Mouse (Mus musculus) left cerebral cortex, adult 2 months (tissue): Measurements from ENCODE around the gene Clint1. TPM values are rescaled to one million over a fixed set of nuclear protein-coding genes. Genes with fewer than 3 reads are reported as not detected.

Experiments used
- DNase-seq, 2 experiments: peaks; one replicate each; pipeline ENCODE4 v3.0.0; 2021 to 2022; ENCODE audit warnings: low spot score in 2 of 2, mixed read lengths in 1 of 2; ENCODE audit errors: extremely low spot score in 1 of 2
- H3K27ac ChIP-seq: fragments of 200-600 bp; 2 replicates; pipeline ENCODE4 v1.8.1; 2022
- H3K4me3 ChIP-seq: fragments of 200-600 bp; 2 replicates; pipeline ENCODE4 v1.8.1; 2022
- CTCF ChIP-seq: fragments of 200-600 bp; IDR thresholded peaks from 2 replicates; pipeline ENCODE4 v1.8.1; 2022; ENCODE audit warnings: antibody characterized with exemption, mild to moderate bottlenecking, moderate library complexity
- intact Hi-C: fragments of 180-260 bp; cut with DNase I; formaldehyde crosslinking; loops from one replicate; pipeline ENCODE4 v1.15.1; 2025
- microRNA-seq, 2 experiments: library from miRNA; unstranded; fragments of <30 nt; microRNA quantifications; one replicate each; pipeline ENCODE4 v1.2.0; 2021
- total RNA-seq, 2 experiments: library from RNA; stranded (reverse); gene quantifications; 2 replicates each; pipeline ENCODE4 v1.2.3; 2021

Clint1 gene
- total RNA-seq, 2 experiments from 2014 or later = 52.5 to 53.4 TPM

- Histone ChIP-seq H3K4me3 (peak overlapping the region; percentile 92), H3K27ac (peak overlapping the region; percentile 76)
- TF ChIP-seq CTCF = no peak
- peak in 1 of 2 experiments; percentile 22 for DNase-seq
- intact Hi-C loops = loop anchor here (1.0 to 2.0 kb wide), 3 partner anchors 44 to 271 kb away; no protein-coding TSS in a partner anchor
Measured at GRCm38 (mm10) chr11:45943891-45944642, 92.2 kb downstream of the Clint1 start.

GRCm38 (mm10) chr11:45944643-45945156 is 92.8 kb downstream of the Clint1 start, which contains the start of gene Lsm11:
Gene Lsm11 (minus strand): TSS chr11:45944935.
- no peak; the same call in none of the 2 replicates for TF ChIP-seq CTCF
- Histone ChIP-seq H3K27ac (peak within 1 kb of the TSS; percentile 76), H3K4me3 (peak within 1 kb of the TSS; percentile 92)
- intact Hi-C loops = loop anchor here (1.0 to 5.0 kb wide), 4 partner anchors 44 to 271 kb away; partner anchors contain the start of gene Adam19
- peak; percentile 96 to 100 for DNase-seq

- TF ChIP-seq CTCF = no peak
- no peak for DNase-seq
- intact Hi-C loops = loop anchor here (2.0 to 5.0 kb wide), 2 partner anchors 111 to 188 kb away; partner anchors contain the start of gene Adam19
- Histone ChIP-seq H3K4me3 (no peak overlapping the region), H3K27ac (peak overlapping the region; percentile 11; the same call in 1 of the 2 replicates)
Measured at GRCm38 (mm10) chr11:45946796-45947195, 94.9 kb downstream of the Clint1 start.

GRCm38 (mm10) chr11:45947491-45947890 is 95.6 kb downstream of the Clint1 start:
- Histone ChIP-seq H3K27ac (no peak overlapping the region; the same call in 1 of the 2 replicates), H3K4me3 (no peak overlapping the region)
- TF ChIP-seq CTCF = no peak
- intact Hi-C loops = loop anchor here (2.0 to 5.0 kb wide), 2 partner anchors 110 to 187 kb away; partner anchors contain the start of gene Adam19
- DNase-seq = peak in 1 of 2 experiments; percentile 36

GRCm38 (mm10) chr11:45955127-45955627 is 103.3 kb downstream of the Clint1 start, which contains the start of gene Thg1l:
Gene Thg1l (minus strand): TSS chr11:45955494.
- Histone ChIP-seq H3K27ac (peak within 1 kb of the TSS; percentile 90), H3K4me3 (peak within 1 kb of the TSS; percentile 87)
- intact Hi-C loops = no loop called here
- TF ChIP-seq CTCF = no peak
- peak; percentile 85 to 88 for DNase-seq

GRCm38 (mm10) chr11:45959598-45959997 is 107.7 kb downstream of the Clint1 start:
- no peak for DNase-seq
- peak; percentile 31 for TF ChIP-seq CTCF
- no peak overlapping the region for H3K4me3 ChIP-seq
- intact Hi-C loops = no loop called here
- H3K27ac ChIP-seq = no peak overlapping the region

- DNase-seq = no peak
- Histone ChIP-seq H3K4me3 (no peak overlapping the region), H3K27ac (no peak overlapping the region)
- intact Hi-C loops = no loop called here
- TF ChIP-seq CTCF = no peak; the same call in 1 of the 2 replicates
Measured at GRCm38 (mm10) chr11:45960003-45960402, 108.2 kb downstream of the Clint1 start.

Small RNA genes within 50 kb of the gene (microRNA-seq; reads per million reads assigned to microRNA genes)
- 0 reads per million in 2 experiments for gene Gm22751

Other genes with a start within 250 kb of the Clint1 start
- gene Lsm11, start 92.9 kb downstream of the Clint1 start, total RNA-seq = 10 to 100 TPM; 25.4 to 26.6 TPM
- 10 to 100 TPM; 10.4 to 12.2 TPM for gene Thg1l, start 103.4 kb downstream of the Clint1 start, total RNA-seq
- under 1 TPM; 0.12 to 0.25 TPM for gene Sox30, start 128.3 kb downstream of the Clint1 start, total RNA-seq
- 1 to 10 TPM; 2.7 to 3.8 TPM for gene Gm12166, start 200.3 kb downstream of the Clint1 start, total RNA-seq
- 10 to 100 TPM; 19.1 to 19.8 TPM for gene Adam19, start 203.9 kb downstream of the Clint1 start, total RNA-seq